Mouse (Mus musculus) right cerebral cortex, postnatal 14 days (tissue): ENCODE results near the gene Lemd2.

Experiments
- DNase-seq: peaks from one replicate; pipeline ENCODE4 v3.0.0; 2022

Lemd2 gene

DNA sequence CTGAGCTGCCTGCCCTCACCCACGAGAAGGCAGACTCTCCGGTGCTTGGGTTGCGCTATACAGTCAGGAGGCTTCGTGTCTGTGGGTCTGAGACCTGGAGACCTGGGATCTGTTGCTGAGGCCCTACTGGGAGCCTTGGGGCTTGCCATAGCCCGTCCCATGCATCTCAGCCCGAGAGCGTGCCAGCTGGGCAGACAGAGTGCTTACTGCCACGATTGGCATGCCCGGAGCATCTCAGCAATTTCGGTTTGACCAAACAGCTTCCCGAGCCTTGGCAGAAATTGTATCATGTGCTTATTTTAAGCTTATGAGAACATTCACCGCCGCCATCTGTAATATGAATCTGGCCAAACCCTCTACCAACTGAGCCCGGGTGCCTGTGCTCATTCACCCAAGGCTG lies 50.0 kb downstream of the Lemd2 start:
- no peak for DNase-seq

DNA sequence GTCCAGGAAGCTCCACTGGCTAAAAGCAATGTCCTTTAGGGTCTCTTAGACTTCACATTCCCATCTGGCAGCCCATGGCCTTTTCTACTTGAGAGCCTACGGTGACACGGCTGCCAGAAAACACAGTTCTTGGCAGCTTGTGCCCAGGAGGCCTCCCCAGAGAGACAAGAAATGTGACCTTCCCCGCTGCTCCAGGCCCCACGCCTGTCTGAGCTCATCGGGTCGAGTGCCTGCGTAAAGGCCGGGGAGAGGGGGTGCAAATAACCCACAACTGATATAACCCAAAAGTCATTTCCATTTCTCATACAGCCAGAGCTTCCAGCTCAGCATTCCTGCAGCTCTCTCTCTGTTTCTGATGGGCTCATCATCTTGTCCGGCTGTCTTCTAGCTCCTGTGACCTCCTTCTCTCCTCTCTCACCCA lies 50.5 kb downstream of the Lemd2 start:
- DNase-seq, result no peak

DNA sequence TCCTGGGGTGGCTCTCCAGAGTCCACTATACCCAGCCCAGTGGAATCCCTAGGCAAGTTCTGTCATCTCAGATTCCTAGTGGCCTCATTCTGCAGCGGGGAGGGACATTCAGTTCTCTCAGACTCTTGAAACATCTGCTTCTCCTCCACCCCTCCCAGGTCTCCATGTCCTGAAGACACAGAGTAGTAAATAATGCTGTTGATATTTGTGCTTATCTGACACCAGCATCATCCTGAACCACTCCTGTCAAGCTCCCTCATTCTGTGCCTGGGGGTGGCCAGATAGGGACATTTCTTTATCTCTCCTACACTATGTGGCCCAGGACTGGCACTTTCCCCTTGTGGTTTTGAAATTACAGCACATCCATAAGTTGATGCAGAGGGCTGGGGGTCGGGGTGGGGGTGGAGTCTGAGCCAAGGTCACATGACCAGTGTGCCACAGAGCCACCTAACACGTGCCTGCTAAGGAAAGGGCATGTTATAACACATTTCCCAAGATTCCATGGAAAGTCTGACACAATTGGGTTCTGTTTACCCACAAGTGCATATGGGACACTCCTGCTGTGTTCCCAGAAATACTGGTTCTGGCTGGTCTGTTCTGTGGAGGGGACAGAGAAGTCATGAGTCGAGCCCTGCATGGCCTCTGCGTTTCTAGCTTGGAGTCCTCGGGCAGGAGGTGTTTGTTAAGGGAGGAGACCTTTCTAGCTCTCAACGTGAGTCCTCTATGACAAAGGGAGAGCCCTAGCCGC lies 51.1 kb downstream of the Lemd2 start:
- no peak for DNase-seq

DNA sequence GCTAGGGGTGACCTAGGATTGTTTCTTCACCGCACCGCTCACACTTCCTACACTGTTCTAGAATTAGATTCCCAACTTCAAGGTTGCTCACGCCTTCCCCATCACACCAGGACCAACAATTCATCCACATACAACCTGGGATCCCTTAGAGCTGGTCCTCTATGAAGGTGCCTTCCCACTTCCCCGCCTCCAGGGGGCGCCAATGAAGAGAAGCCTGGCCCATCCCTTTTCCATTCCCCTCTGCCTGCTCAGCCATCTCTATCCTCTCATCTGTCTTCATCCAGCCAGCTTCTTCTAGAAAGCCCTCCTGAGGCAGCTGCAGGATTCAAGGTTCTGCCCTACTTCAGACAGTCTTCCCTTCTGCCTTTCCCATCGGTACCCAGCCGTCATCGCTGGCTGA lies 52.9 kb downstream of the Lemd2 start:
- no peak for DNase-seq

DNA sequence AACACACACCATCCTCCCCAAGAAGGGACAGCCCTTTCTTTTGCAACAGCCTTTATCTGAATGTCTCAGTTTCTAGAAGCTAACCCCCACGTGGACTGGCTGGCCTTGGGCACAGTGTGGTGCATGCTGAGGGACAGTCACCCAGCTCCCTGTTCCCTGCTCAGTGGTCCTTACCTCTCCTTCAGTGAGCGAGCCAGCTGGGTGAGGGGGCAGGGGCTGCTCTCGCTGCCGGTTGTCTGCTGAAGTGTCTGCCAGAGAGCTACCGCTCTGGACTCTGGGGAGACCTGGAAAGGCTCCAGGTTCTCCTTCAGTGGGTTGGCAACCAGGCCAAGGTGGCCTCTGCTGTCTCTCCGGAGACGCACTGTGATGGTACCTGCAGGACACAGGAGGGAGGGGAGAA lies 53.4 kb downstream of the Lemd2 start:
- DNase-seq, result no peak

DNA sequence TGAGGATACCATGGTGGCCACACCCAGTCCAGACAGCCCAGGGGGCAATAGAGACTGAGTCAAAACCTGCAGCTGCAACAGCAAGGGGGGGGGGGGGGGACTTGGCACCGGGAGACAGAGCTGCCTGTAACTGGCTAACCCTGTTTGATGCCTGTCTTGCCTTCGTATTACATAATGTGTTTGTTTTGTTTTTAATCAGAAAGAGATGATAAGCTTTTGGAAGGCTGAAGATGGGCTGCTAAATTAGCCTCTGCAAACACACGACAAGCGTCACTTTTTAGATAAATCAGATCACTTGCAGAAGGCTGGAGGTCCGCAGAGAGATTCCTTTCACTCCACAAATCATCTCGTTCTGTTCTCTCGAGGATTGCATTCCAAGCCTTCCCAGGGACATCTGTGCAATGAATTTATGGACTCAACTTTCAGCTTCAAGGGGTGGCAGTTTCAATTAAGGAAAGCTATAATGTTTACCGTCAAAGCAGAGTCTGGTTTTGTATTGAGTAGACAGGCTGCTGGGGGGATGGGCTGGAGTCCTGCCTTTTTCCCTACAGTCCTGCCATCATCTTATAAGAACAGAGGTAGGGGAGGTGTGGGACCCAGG lies 57.8 kb downstream of the Lemd2 start:
- DNase-seq, result no peak

DNA sequence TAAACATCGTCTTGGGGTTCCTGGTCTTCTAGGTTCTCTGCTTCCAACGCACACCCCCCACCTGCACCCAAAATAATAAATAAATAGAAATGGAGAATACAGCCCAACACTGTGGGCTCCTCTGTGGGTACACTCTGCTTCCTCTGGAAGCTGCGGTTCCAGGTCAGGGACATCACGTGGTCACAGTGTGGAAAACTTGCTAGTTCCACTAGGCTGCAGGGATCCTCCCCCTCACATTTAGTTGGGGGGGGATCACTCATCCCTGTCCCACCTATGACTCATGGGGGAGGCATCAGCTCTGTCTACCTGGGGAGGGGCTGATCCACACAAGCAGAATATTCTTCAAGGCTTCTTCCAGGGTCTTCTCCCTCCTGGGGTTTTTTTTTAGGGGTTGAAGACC lies 60.1 kb downstream of the Lemd2 start:
- no peak for DNase-seq

DNA sequence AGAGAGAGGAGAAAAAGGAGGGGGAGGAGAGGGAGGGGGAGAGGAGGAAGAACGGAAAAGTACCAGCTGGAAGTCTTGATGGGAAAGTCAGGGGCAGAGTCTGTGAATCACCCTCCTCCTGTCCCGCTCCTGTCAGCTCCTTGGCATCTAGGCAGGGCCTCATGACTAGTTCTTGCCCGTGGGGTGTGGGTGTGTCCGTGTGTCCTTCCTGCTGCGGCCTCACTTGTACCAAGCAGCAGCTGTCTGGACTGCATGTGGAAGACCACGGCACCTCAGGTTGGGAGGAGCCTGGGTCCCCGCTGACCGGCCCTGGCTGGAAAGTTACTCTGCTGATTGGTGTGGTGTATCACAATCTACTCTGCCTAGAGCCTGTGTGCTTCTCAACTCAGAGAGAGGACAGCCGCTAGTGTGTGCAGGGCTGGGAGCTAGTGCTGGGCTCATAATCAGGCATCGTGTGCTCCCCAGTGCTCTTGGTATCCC lies 62.3 kb downstream of the Lemd2 start:
- DNase-seq, result no peak

DNA sequence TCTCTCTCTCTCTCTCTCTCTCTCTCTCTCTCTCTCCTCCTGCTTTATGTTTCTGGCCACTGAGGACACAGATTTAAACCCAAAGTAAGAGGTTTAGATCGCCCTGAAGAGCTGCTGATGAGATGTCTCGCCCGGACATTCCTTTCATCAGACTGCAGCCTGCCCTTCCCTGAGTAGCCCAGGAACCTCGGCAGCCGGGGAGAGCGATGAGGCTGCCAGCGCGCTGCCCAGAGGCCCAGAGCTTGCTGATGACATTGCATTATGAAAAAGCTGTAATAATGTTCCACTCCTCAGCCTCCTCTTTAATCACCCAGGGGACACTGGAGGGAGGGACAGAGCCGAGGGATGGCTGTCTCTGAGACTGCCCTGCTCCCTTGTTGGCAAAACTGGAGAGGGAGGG lies 64.0 kb downstream of the Lemd2 start:
- no peak for DNase-seq
